Comparison of ENCODE assay signal across 20 mouse cellular contexts in the genomic region with DNA sequence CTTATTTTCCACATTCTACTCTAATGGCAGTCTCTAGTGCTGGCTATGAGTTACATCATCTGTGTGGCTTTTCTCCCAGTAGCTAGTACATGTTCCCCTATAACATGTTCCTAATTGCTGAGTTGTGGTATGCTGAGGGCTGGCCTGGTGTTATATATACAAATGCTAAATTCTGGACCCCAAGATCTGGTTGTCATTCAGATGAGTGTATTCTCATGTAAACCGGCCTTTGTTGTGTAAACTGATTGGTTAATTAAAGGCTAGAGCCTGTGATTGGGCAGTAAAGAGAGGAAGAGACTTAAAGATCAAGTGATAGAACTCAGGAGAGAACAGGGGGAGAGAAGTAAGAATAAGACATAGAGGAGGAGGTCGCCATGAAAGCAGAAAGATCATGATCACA.
A peak's percentile ranks its signal among the peaks of the same experiment; 100 is the strongest.
DNase-seq lines count a peak whose midpoint lies in the region; ATAC-seq and TF ChIP-seq lines count a peak whose summit lies in the region.
"Had no signal": no experiment of that assay in that cellular context is flagged by ENCODE, and none has a peak within 500 bp of the region (broad histone marks: within the 10 kb centered on the region; RNA-seq: fewer than 3 reads in every experiment).

No protein-coding gene starts in this region.

- no peak for TF ChIP-seq CTCF in stomach, postnatal 0 days (IDR thresholded peaks at IDR 0.05; ENCODE audit: low read depth)

- no peak overlapping the region for H3K4me3 ChIP-seq in stomach, embryonic 16.5 days (replicated peaks; ENCODE audit: low read length)
- H3K4me3 ChIP-seq in stomach, postnatal 0 days (ENCODE audit: low read depth, low read length): no peak overlapping the region
- H3K4me3 ChIP-seq: embryonic facial prominence, embryonic 12.5 days; forebrain, embryonic 15.5 days; heart, embryonic 15.5 days; intestine, embryonic 15.5 days had no signal

- H3K9me3 ChIP-seq in stomach, embryonic 16.5 days (replicated peaks; ENCODE audit: control insufficient read depth, low read length): no peaks in the 10 kb centered on the region
- no peaks in the 10 kb centered on the region for H3K9me3 ChIP-seq in stomach, postnatal 0 days (ENCODE audit: control insufficient read depth, low read length)
- H3K9me3 ChIP-seq: embryonic facial prominence, embryonic 12.5 days; forebrain, embryonic 15.5 days; heart, embryonic 15.5 days; intestine, embryonic 15.5 days had no signal

- peaks cover 26% of the 10 kb centered on the region for H3K4me1 ChIP-seq in stomach, embryonic 16.5 days (ENCODE audit: control insufficient read depth, insufficient read depth, low read length)
- H3K4me1 ChIP-seq in stomach, postnatal 0 days (replicated peaks; ENCODE audit: control insufficient read depth, insufficient read depth): peaks cover 7% of the 10 kb centered on the region; the same call in 1 of the 2 replicates

- H3K36me3 ChIP-seq in stomach, embryonic 16.5 days (ENCODE audit: control insufficient read depth, insufficient read depth, low read length): no peaks in the 10 kb centered on the region
- H3K36me3 ChIP-seq in stomach, postnatal 0 days (ENCODE audit: control insufficient read depth, insufficient read depth, low read length): no peaks in the 10 kb centered on the region
- H3K36me3 ChIP-seq: embryonic facial prominence, embryonic 12.5 days; forebrain, embryonic 15.5 days; heart, embryonic 15.5 days; intestine, embryonic 15.5 days had no signal

- peak overlapping the region; percentile 31; the same call in 1 of the 2 replicates for H3K27ac ChIP-seq in stomach, embryonic 16.5 days (ENCODE audit: low read length)
- H3K27ac ChIP-seq in stomach, postnatal 0 days (replicated peaks): no peak overlapping the region; the same call in 1 of the 2 replicates
- H3K27ac ChIP-seq: embryonic facial prominence, embryonic 12.5 days; forebrain, embryonic 15.5 days; heart, embryonic 15.5 days; hindbrain, embryonic 14.5 days; intestine, embryonic 15.5 days had no signal

- DNase-seq in stomach, postnatal 0 days (ENCODE audit: low spot score): no peak
- peak; percentile 90 for DNase-seq in ZHBTc4 (ENCODE audit: low read depth, low spot score)
- no peak for DNase-seq in spleen, postnatal 14 days (ENCODE audit: low spot score in 2 of 2)
- DNase-seq in ovary, postnatal 36 days (ENCODE audit: low spot score): no peak
- DNase-seq: adrenal gland, adult 8-10 months; adrenal gland, postnatal 36 days; cerebellum, adult 11 months; cerebellum, adult 8-10 months; cerebellum, postnatal 25 days; gastrocnemius, postnatal 14 days; heart, adult 18-20 months; heart, postnatal 14 days had no signal

- no peak for ATAC-seq in stomach, embryonic 16.5 days (ENCODE audit: insufficient read depth, low FRiP score)
- ATAC-seq in stomach, postnatal 0 days (ENCODE audit: low FRiP score, low TSS enrichment): no peak
- ATAC-seq in megakaryocyte, adult 5-6 weeks (ENCODE audit: poor library complexity, severe bottlenecking): 0 out of 2 replicates have a peak, but pooled peaks have one; percentile 6
- ATAC-seq: forebrain, embryonic 15.5 days; intestine, embryonic 15.5 days had no signal

- H3K9ac ChIP-seq in stomach, embryonic 16.5 days (ENCODE audit: low read length): no peak overlapping the region
- H3K9ac ChIP-seq in stomach, postnatal 0 days (ENCODE audit: low read length): no peak overlapping the region
- H3K9ac ChIP-seq: embryonic facial prominence, embryonic 12.5 days; forebrain, embryonic 15.5 days; heart, embryonic 15.5 days; hindbrain, embryonic 14.5 days; intestine, embryonic 15.5 days had no signal

- 57% methylated on average over 2 of the region's 2 CpGs for WGBS in stomach, embryonic 16.5 days
- 58% methylated on average over 2 of the region's 2 CpGs for WGBS in stomach, postnatal 0 days

- no peak overlapping the region for H3K4me2 ChIP-seq in stomach, embryonic 16.5 days (ENCODE audit: low read depth, low read length)
- H3K4me2 ChIP-seq in stomach, postnatal 0 days (replicated peaks; ENCODE audit: low read depth): no peak overlapping the region
- H3K4me2 ChIP-seq: embryonic facial prominence, embryonic 12.5 days; forebrain, embryonic 15.5 days; heart, embryonic 11.5 days; heart, embryonic 15.5 days; hindbrain, embryonic 14.5 days; intestine, embryonic 15.5 days had no signal

- TF ChIP-seq EP300 in stomach, postnatal 0 days (optimal IDR thresholded peaks at IDR 0.05): no peak

- no peaks in the 10 kb centered on the region for H3K27me3 ChIP-seq in stomach, embryonic 16.5 days (ENCODE audit: control insufficient read depth, insufficient read depth, low read length)
- H3K27me3 ChIP-seq in stomach, postnatal 0 days (ENCODE audit: control insufficient read depth, insufficient read depth, low read length): no peaks in the 10 kb centered on the region
- H3K27me3 ChIP-seq: embryonic facial prominence, embryonic 12.5 days; forebrain, embryonic 15.5 days; heart, embryonic 15.5 days; intestine, embryonic 15.5 days had no signal
